8 mouse cellular contexts compared by ENCODE assay signal in the genomic region with DNA sequence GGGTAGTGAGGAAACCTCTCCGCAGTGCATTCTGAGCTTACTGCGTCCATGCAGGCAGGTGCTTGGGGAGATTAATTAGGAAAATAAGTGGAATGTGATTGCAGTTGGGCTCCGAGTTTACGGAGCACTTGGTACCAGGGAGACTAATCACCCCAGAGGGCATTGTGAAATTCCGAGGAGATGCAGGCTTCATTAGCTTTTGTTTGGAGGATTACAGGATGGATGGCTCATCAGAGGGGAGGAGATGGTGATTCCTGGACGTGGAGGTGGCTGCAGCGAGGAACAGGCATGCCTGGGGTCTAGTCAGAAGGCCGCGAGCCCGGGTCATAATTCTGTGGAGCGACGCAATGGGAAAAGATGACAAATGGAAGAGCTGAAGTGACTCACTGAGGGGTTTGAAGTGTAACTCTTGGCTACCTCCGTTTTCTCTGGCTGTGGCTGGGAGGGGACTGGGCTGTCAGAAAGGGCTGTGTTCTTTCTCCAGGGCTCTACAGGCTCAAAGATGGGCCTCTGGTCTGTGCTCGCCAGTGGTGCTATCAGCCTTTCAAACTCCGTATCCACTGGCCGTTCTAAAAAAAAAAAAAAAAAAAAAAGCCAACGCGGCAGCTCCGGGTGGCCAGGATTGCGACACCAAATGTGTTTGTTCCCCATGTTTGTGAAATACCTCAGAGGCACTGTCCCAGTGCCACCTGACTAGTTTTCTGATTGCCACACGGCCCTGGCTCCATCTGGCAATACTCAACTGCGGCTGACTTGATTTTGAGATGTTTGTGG.
DNase-seq lines count a peak whose midpoint lies in the region; ATAC-seq and TF ChIP-seq lines count a peak whose summit lies in the region.

No protein-coding gene starts in this region.

- WGBS in hindbrain, postnatal 0 days: 16% methylated on average over 22 of the region's 22 CpGs
- WGBS in liver, embryonic 14.5 days (ENCODE audit: insufficient replicate concordance): 10% methylated on average over 22 of the region's 22 CpGs

- peak; percentile 32 to 62 for DNase-seq in urinary bladder, adult 18-20 months (ENCODE audit: low spot score in 2 of 2)
- no peak for DNase-seq in urinary bladder, postnatal 10 days (ENCODE audit: low spot score)
- peak; percentile 43 for DNase-seq in forelimb bud, embryonic 11.5 days (ENCODE audit: low read depth, low spot score)
- DNase-seq in hindbrain, postnatal 0 days (ENCODE audit: low spot score): peak; percentile 39
- peak in 2 of 3 experiments; percentile 45 to 51 for DNase-seq in liver, embryonic 14.5 days (ENCODE audit: low read depth in 3 of 3, low spot score in 3 of 3)
- DNase-seq in neural tube, embryonic 10.5 days (ENCODE audit: extremely low spot score, low spot score): peak; percentile 33
- no peak for DNase-seq in thymus, adult 18-20 months
- DNase-seq in frontal cortex, postnatal 14 days (ENCODE audit: low spot score in 2 of 2): no peak

- H3K27ac ChIP-seq in hindbrain, postnatal 0 days: no peak overlapping the region
- no peak overlapping the region for H3K27ac ChIP-seq in liver, embryonic 14.5 days

- TF ChIP-seq CTCF in hindbrain, postnatal 0 days (IDR thresholded peaks at IDR 0.05; ENCODE audit: low read depth): no peak
- TF ChIP-seq CTCF in liver, embryonic 14.5 days (IDR thresholded peaks at IDR 0.05; ENCODE audit: low read depth): no peak

- no peaks in the 10 kb centered on the region for H3K27me3 ChIP-seq in hindbrain, postnatal 0 days (ENCODE audit: insufficient read depth, low read length)
- H3K27me3 ChIP-seq in liver, embryonic 14.5 days (ENCODE audit: control insufficient read depth, insufficient read depth, low read length): no peaks in the 10 kb centered on the region

- H3K4me3 ChIP-seq in hindbrain, postnatal 0 days (ENCODE audit: low read length): peak overlapping the region; percentile 11; the same call in 1 of the 2 replicates
- H3K4me3 ChIP-seq in liver, embryonic 14.5 days (ENCODE audit: insufficient read depth in 1 of 2, low read depth in 2 of 2, low read length in 2 of 2): no peak overlapping the region

- 0 out of 2 replicates have a peak, but pooled peaks cover 2% of the 10 kb centered on the region for H3K9me3 ChIP-seq in hindbrain, postnatal 0 days (ENCODE audit: low read length)
- H3K9me3 ChIP-seq in liver, embryonic 14.5 days (ENCODE audit: control insufficient read depth, low read length): no peaks in the 10 kb centered on the region

- no peak for TF ChIP-seq EP300 in liver, embryonic 14.5 days (IDR thresholded peaks at IDR 0.05; ENCODE audit: low read depth)

- no peak overlapping the region for H3K9ac ChIP-seq in hindbrain, postnatal 0 days (replicated peaks; ENCODE audit: low read length)
- no peak overlapping the region for H3K9ac ChIP-seq in liver, embryonic 14.5 days (replicated peaks)

- H3K4me1 ChIP-seq in hindbrain, postnatal 0 days (ENCODE audit: insufficient read depth, low read length): peaks cover 8% of the 10 kb centered on the region; the same call in 1 of the 2 replicates
- peaks cover 0 to 22% of the 10 kb centered on the region in 2 experiments; a peak in 2 of 4 replicates for H3K4me1 ChIP-seq in liver, embryonic 14.5 days (replicated peaks; ENCODE audit: control insufficient read depth in 2 of 2, insufficient read depth in 2 of 2, low read length in 1 of 2)

- peak overlapping the region; percentile 45 for H3K4me2 ChIP-seq in hindbrain, postnatal 0 days (ENCODE audit: low read depth, low read length)
- no peak overlapping the region for H3K4me2 ChIP-seq in liver, embryonic 14.5 days (ENCODE audit: low read depth)

- peak; percentile 51 for ATAC-seq in hindbrain, postnatal 0 days
- peak; percentile 72 for ATAC-seq in liver, embryonic 14.5 days (ENCODE audit: insufficient read depth)

- H3K36me3 ChIP-seq in hindbrain, postnatal 0 days (ENCODE audit: insufficient read depth, low read length): no peaks in the 10 kb centered on the region
- H3K36me3 ChIP-seq in liver, embryonic 14.5 days (replicated peaks; ENCODE audit: control insufficient read depth, insufficient read depth, low read depth): no peaks in the 10 kb centered on the region

Comparison
In these comparisons a context has a peak if more than half of its experiments do, and no peak if none do; other contexts are left out.
1. DNase-seq: peak in urinary bladder, adult 18-20 months (2 of 2), forelimb bud, embryonic 11.5 days (single experiment), hindbrain, postnatal 0 days (single experiment), liver, embryonic 14.5 days (2 of 3) and neural tube, embryonic 10.5 days (single experiment); none in urinary bladder, postnatal 10 days (single experiment), thymus, adult 18-20 months (0 of 2) and frontal cortex, postnatal 14 days (0 of 2).